Mouse (Mus musculus) c-Kit-negative CD71-positive TER-119-positive erythroid progenitor cells, embryonic 14.5 days (primary cell): ENCODE data around the gene Fcrl1.

Experiments
- DNase-seq: peaks from one replicate; pipeline ENCODE4 v3.0.0-alpha.2; 2013; ENCODE audit warnings: low read depth, low spot score

Gene Fcrl1

DNA sequence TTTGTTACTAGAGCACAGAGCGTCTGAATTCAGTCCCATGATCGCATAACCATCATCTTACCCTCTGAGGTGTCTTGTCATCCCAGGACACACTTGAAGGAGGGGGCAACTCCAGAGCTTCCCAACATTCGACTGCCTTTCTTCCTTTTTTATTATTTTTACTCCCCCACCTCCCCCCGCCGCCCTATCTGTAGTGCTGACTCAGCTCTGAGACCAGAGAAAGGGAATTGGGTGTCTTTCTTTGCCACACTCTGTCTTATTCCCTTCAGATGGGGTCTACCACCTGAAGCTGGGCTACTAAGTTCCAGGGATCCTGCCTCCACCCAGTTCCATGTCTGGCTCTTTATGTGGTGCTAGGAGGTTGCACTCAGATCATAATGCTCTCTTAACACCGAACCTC is 34.4 kb downstream of the Fcrl1 start:
- DNase-seq = no peak

DNA sequence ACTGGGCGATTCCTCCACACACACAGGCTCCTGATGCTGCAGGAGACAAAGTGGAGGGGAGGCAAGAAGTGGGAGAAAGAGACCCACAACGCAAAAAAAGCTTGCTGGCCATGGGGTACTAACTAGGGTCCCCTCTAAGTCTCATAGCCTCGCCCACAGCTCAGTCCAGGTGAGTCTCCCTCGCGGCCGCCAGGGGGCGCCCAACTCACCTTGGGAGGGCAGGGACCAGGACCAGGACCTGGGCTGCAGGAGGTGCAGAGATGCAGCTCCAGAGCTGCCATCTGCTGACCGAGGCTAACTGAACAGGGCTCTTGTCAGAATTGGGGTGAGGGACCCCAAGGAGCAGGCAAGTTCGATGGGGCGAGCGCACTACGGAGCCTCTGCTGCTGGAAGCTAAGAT is 35.0 kb downstream of the Fcrl1 start:
- DNase-seq = peak; percentile 4

GRCm38 (mm10) chr3:87420645-87421044 is 44.5 kb downstream of the Fcrl1 start:
- no peak for DNase-seq

DNA sequence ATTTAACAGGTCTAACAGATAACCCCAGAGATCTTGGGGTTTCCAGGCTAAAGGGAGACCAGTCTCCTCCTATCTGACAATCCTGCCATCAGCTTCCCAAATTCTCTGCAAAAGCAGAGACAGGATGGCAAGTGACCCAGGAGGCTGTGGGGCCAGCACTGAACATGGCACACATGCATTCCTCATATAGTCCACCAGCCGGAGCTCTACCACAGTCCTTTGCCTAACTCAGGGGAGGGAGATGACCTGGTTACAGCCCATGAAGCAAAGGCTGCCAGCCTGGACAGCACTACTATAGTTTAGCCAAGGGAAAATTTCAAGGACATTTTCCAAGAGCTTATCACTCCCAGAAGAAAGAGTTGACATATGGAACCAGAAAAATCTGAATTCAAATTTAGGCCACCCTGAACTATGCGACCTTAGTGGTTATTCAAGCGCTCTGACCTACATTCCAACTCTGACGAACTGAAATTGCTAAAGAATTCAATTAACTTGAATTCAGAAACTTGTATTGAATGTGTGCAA is 46.3 kb downstream of the Fcrl1 start:
- no peak for DNase-seq

DNA sequence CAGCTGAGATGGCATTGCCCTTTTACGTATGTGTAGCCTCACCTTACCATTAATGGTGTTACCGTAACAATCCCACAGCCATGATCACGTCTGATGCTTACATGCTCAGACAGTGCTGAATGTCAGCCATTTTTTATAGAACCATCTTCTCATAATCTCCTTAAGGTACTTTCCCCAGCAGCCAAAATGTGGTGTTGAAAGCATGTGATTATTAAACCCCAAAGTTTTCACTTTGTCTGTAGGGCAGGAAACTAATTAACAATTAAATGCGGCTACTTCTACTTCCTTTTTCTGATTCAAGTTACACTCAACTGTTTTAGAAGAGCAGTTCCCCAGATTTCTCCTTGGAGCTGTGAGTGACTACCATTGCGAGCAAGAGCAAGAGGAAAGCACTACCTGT is 59.3 kb downstream of the Fcrl1 start, which contains the start of gene Fcrl5:
Gene Fcrl5 (plus strand): TSS at position 295 of the 400 bp plus-strand sequence.
- no peak for DNase-seq

DNA sequence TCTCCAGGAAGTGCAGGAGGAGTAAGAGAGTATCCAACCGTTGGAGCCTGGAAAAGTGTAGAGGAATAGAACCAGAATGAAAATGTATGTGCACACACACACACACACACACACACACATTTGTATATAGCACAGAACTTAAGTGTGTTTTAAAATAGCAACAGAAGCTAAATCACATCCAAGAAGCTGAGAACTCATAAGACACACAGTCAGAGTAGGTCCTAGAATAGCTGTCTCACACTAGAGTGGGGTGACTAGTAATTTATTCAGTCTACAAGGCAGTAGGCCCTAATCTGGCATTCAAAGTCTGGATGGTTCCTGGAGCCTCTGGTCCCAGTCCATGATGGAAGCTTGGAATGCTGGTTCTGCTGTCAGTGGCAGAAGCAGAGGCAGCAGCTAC is 64.4 kb downstream of the Fcrl1 start:
- DNase-seq = no peak

DNA sequence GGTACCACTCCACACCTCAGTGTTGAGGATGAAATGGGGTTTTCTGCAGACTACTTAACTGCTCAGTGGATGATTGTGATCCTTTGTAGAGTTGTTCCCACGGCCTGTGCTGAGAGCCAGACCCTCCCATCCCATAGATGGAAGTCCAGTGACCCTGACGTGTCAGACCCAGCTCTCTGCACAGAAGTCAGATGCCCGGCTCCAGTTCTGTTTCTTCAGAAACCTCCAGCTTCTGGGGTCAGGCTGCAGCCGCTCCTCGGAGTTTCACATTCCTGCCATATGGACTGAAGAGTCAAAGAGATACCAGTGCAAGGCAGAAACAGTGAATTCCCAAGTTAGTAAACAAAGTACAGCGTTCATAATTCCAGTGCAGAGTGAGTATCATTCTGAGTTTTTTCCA is 67.8 kb downstream of the Fcrl1 start:
- DNase-seq = no peak
